19 mouse cellular contexts compared by ENCODE assay signal in genomic region chr7:28977556-28977955, GRCm38 (mm10). TPM values are rescaled to one million over a fixed set of nuclear protein-coding genes. Genes with fewer than 3 reads are reported as not detected.
DNase-seq lines count a peak whose midpoint lies in the region; ATAC-seq and TF ChIP-seq lines count a peak whose summit lies in the region.
"Had no signal": no experiment of that assay in that cellular context is flagged by ENCODE, and none has a peak within 500 bp of the region (broad histone marks: within the 10 kb centered on the region; RNA-seq: fewer than 3 reads in every experiment).

No protein-coding gene starts in this region.

- TF ChIP-seq CTCF in liver, postnatal 0 days (IDR thresholded peaks at IDR 0.05; ENCODE audit: low read depth) = no peak

- H3K4me3 ChIP-seq in kidney, embryonic 15.5 days (replicated peaks) = no peak overlapping the region
- H3K4me3 ChIP-seq in liver, postnatal 0 days (ENCODE audit: low read depth, low read length) = no peak overlapping the region
- H3K4me3 ChIP-seq in liver, embryonic 11.5 days (ENCODE audit: low read depth, low read length) = no peak overlapping the region
- no peak overlapping the region for H3K4me3 ChIP-seq in intestine, embryonic 16.5 days (ENCODE audit: low read length)
- H3K4me3 ChIP-seq: embryonic facial prominence, embryonic 12.5 days; forebrain, embryonic 15.5 days had no signal

- no peak for ATAC-seq in kidney, embryonic 15.5 days (replicated peaks; ENCODE audit: low FRiP score)
- ATAC-seq in liver, postnatal 0 days = no peak
- no peak for ATAC-seq in liver, embryonic 11.5 days (replicated peaks; ENCODE audit: low FRiP score)
- ATAC-seq in intestine, embryonic 16.5 days = no peak
- ATAC-seq: activated CD4-positive, CD25-positive, alpha-beta regulatory T cell, adult 4 months; forebrain, embryonic 15.5 days; Patski had no signal

- no peak for TF ChIP-seq EP300 in liver, postnatal 0 days (IDR thresholded peaks at IDR 0.05; ENCODE audit: low read depth)

- H3K9ac ChIP-seq in kidney, embryonic 15.5 days = no peak overlapping the region
- H3K9ac ChIP-seq in liver, postnatal 0 days (replicated peaks) = no peak overlapping the region
- H3K9ac ChIP-seq in liver, embryonic 11.5 days (ENCODE audit: low read depth, low read length) = no peak overlapping the region
- no peak overlapping the region for H3K9ac ChIP-seq in intestine, embryonic 16.5 days (ENCODE audit: low read depth, low read length)
- H3K9ac ChIP-seq: embryonic facial prominence, embryonic 12.5 days; forebrain, embryonic 15.5 days; hindbrain, embryonic 14.5 days had no signal

- H3K27me3 ChIP-seq in kidney, embryonic 15.5 days = no peaks in the 10 kb centered on the region
- H3K27me3 ChIP-seq in liver, postnatal 0 days (ENCODE audit: insufficient read depth, low read length) = no peaks in the 10 kb centered on the region
- no peaks in the 10 kb centered on the region for H3K27me3 ChIP-seq in liver, embryonic 11.5 days (replicated peaks; ENCODE audit: control insufficient read depth, insufficient read depth, low read length)
- H3K27me3 ChIP-seq in intestine, embryonic 16.5 days (replicated peaks; ENCODE audit: control insufficient read depth, insufficient read depth, low read length) = no peaks in the 10 kb centered on the region
- H3K27me3 ChIP-seq: CH12.LX; embryonic facial prominence, embryonic 12.5 days; forebrain, embryonic 15.5 days; Patski had no signal

- no peak overlapping the region for H3K27ac ChIP-seq in kidney, embryonic 15.5 days
- no peak overlapping the region for H3K27ac ChIP-seq in liver, postnatal 0 days (ENCODE audit: low read depth)
- H3K27ac ChIP-seq in liver, embryonic 11.5 days (ENCODE audit: low read depth, low read length) = no peak overlapping the region
- no peak overlapping the region for H3K27ac ChIP-seq in intestine, embryonic 16.5 days (ENCODE audit: low read length)
- H3K27ac ChIP-seq: embryonic facial prominence, embryonic 12.5 days; forebrain, embryonic 15.5 days; hindbrain, embryonic 14.5 days had no signal

- H3K4me1 ChIP-seq in kidney, embryonic 15.5 days = peaks cover 14% of the 10 kb centered on the region
- H3K4me1 ChIP-seq in liver, postnatal 0 days (ENCODE audit: insufficient read depth) = peaks cover 11% of the 10 kb centered on the region
- H3K4me1 ChIP-seq in liver, embryonic 11.5 days (replicated peaks; ENCODE audit: control insufficient read depth, insufficient read depth, low read length) = peaks cover 8% of the 10 kb centered on the region
- H3K4me1 ChIP-seq in intestine, embryonic 16.5 days (ENCODE audit: control insufficient read depth, insufficient read depth, low read length) = peaks cover 5% of the 10 kb centered on the region

- WGBS in kidney, embryonic 15.5 days = 82% methylated on average over 9 of the region's 9 CpGs
- WGBS in liver, postnatal 0 days (ENCODE audit: insufficient replicate concordance) = 80% methylated on average over 9 of the region's 9 CpGs
- 92% methylated on average over 9 of the region's 9 CpGs for WGBS in liver, embryonic 11.5 days
- WGBS in intestine, embryonic 16.5 days = 82% methylated on average over 9 of the region's 9 CpGs

- peak; percentile 86 for DNase-seq in kidney, adult 11 months
- DNase-seq in liver, postnatal 0 days = peak; percentile 40
- DNase-seq in liver, embryonic 11.5 days (ENCODE audit: low spot score) = no peak
- peak; percentile 81 to 89 for DNase-seq in kidney, postnatal 25 days
- DNase-seq in adrenal gland, postnatal 10 days = no peak
- DNase-seq: adrenal gland, postnatal 36 days; cerebellum, adult 2 months; cerebellum, postnatal 25 days; gastrocnemius, postnatal 36 days; heart, adult 11 months; heart, postnatal 14 days had no signal

- H3K36me3 ChIP-seq in kidney, embryonic 15.5 days = peaks cover 70% of the 10 kb centered on the region
- H3K36me3 ChIP-seq in liver, postnatal 0 days (replicated peaks; ENCODE audit: insufficient read depth, low read length) = peaks cover 43% of the 10 kb centered on the region
- H3K36me3 ChIP-seq in liver, embryonic 11.5 days (ENCODE audit: control insufficient read depth, insufficient read depth, low read length) = peaks cover 51% of the 10 kb centered on the region
- H3K36me3 ChIP-seq in intestine, embryonic 16.5 days (ENCODE audit: control insufficient read depth, insufficient read depth, low read length) = peaks cover 32% of the 10 kb centered on the region

- H3K4me2 ChIP-seq in kidney, embryonic 15.5 days = no peak overlapping the region
- H3K4me2 ChIP-seq in liver, postnatal 0 days (ENCODE audit: low read depth, low read length) = no peak overlapping the region
- H3K4me2 ChIP-seq in liver, embryonic 11.5 days = no peak overlapping the region
- no peak overlapping the region for H3K4me2 ChIP-seq in intestine, embryonic 16.5 days (ENCODE audit: low read depth, low read length)
- H3K4me2 ChIP-seq: embryonic facial prominence, embryonic 12.5 days; forebrain, embryonic 15.5 days; hindbrain, embryonic 14.5 days had no signal

- no peaks in the 10 kb centered on the region for H3K9me3 ChIP-seq in kidney, embryonic 15.5 days (replicated peaks)
- H3K9me3 ChIP-seq in liver, postnatal 0 days (ENCODE audit: low read length) = no peaks in the 10 kb centered on the region
- H3K9me3 ChIP-seq in liver, embryonic 11.5 days (ENCODE audit: control insufficient read depth, low read length) = no peaks in the 10 kb centered on the region
- H3K9me3 ChIP-seq in intestine, embryonic 16.5 days (ENCODE audit: control insufficient read depth, low read length) = no peaks in the 10 kb centered on the region
- H3K9me3 ChIP-seq: embryonic facial prominence, embryonic 12.5 days; forebrain, embryonic 15.5 days had no signal

RNA-seq across cellular contexts. Expression of gene Eif3k, which starts 4.1 kb away (rescaled TPM):
- 401 and 402 TPM in 2 replicates for polyA plus RNA-seq in kidney, embryonic 15.5 days (2015; fragmentation: Nextera tagmentation; extraction: Ambion mirVana)
- 162 and 166 TPM in 2 replicates for polyA plus RNA-seq in liver, postnatal 0 days (2015; fragmentation: Nextera tagmentation; extraction: Ambion mirVana)
- polyA plus RNA-seq in liver, embryonic 11.5 days (2014; fragmentation: Nextera tagmentation; extraction: Ambion mirVana) = 421 and 425 TPM in 2 replicates
- polyA plus RNA-seq in intestine, embryonic 16.5 days (2015; fragmentation: Nextera tagmentation; extraction: Ambion mirVana) = 355 and 362 TPM in 2 replicates
- 100 to 1,000 TPM; 240 to 250 TPM for total RNA-seq in adrenal gland, postnatal 10 days (2021)

RNA-seq across cellular contexts. Expression of gene Map4k1, which starts 4.3 kb away (rescaled TPM):
- 9.0 and 9.6 TPM in 2 replicates for polyA plus RNA-seq in kidney, embryonic 15.5 days (2015; fragmentation: Nextera tagmentation; extraction: Ambion mirVana)
- 11.9 and 16.5 TPM in 2 replicates for polyA plus RNA-seq in liver, postnatal 0 days (2015; fragmentation: Nextera tagmentation; extraction: Ambion mirVana)
- polyA plus RNA-seq in liver, embryonic 11.5 days (2014; fragmentation: Nextera tagmentation; extraction: Ambion mirVana) = 50.7 and 53.2 TPM in 2 replicates
- polyA plus RNA-seq in intestine, embryonic 16.5 days (2015; fragmentation: Nextera tagmentation; extraction: Ambion mirVana) = 6.9 and 7.3 TPM in 2 replicates
- 1 to 10 TPM; 3.3 to 4.9 TPM for total RNA-seq in adrenal gland, postnatal 10 days (2021)

RNA-seq across cellular contexts. Expression of gene Actn4, which starts 15.4 kb away (rescaled TPM):
- 288 and 312 TPM in 2 replicates for polyA plus RNA-seq in kidney, embryonic 15.5 days (2015; fragmentation: Nextera tagmentation; extraction: Ambion mirVana)
- 76.3 and 81.2 TPM in 2 replicates for polyA plus RNA-seq in liver, postnatal 0 days (2015; fragmentation: Nextera tagmentation; extraction: Ambion mirVana)
- polyA plus RNA-seq in liver, embryonic 11.5 days (2014; fragmentation: Nextera tagmentation; extraction: Ambion mirVana) = 191 and 209 TPM in 2 replicates
- 402 and 447 TPM in 2 replicates for polyA plus RNA-seq in intestine, embryonic 16.5 days (2015; fragmentation: Nextera tagmentation; extraction: Ambion mirVana)
- total RNA-seq in adrenal gland, postnatal 10 days (2021) = 100 to 1,000 TPM; 236 to 261 TPM

Comparison
In these comparisons a context has a peak if more than half of its experiments do, and no peak if none do; other contexts are left out.
1. DNase-seq: peak in kidney, adult 11 months (single experiment), liver, postnatal 0 days (single experiment) and kidney, postnatal 25 days (2 of 2); none in liver, embryonic 11.5 days (single experiment) and adrenal gland, postnatal 10 days (single experiment).